In the genomic region with DNA sequence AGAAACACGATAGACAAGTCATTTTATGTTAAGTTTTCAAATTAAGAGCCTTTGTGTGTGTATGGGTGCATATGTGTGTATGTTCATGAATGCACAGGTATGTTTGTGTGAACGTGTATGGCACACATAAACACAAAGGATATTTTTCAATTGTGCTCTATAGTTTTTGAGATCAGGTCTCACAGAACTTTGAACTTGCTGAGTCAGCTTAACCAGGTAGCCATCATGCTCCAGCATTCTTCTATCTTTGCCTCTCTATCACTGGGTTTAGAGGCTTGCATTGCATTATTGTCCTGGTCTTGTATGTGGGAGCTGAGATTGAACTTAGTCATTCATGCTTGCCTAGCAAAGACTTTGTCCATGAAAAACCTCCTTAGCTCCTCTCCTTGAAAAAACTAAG, we compare ENCODE assay signal across 16 mouse cellular contexts.
"Had no signal": no experiment of that assay in that cellular context is flagged by ENCODE, and none has a peak within 500 bp of the region (broad histone marks: within the 10 kb centered on the region; RNA-seq: fewer than 3 reads in every experiment).

No protein-coding gene starts in this region.

- DNase-seq: retina, postnatal 1 day; right cerebral cortex, adult 18-20 months; right cerebral cortex, postnatal 14 days; right cerebral cortex, postnatal 25 days; right cerebral cortex, postnatal 4 days; spleen, adult 18-20 months; thymus, adult 18-20 months; thymus, adult 2 months; thymus, postnatal 14 days; thymus, postnatal 25 days; thymus, postnatal 36 days; thymus, postnatal 4 days had no signal

- H3K36me3 ChIP-seq: neural tube, embryonic 13.5 days; neural tube, embryonic 15.5 days; stomach, embryonic 15.5 days had no signal

- H3K27me3 ChIP-seq: neural tube, embryonic 13.5 days; neural tube, embryonic 15.5 days; stomach, embryonic 15.5 days had no signal

- H3K4me3 ChIP-seq: neural tube, embryonic 13.5 days; neural tube, embryonic 15.5 days; stomach, embryonic 15.5 days had no signal

- H3K4me1 ChIP-seq: neural tube, embryonic 13.5 days; neural tube, embryonic 15.5 days; stomach, embryonic 15.5 days had no signal

- H3K27ac ChIP-seq: neural tube, embryonic 13.5 days; neural tube, embryonic 15.5 days; stomach, embryonic 15.5 days; stomach, postnatal 0 days had no signal

- H3K9ac ChIP-seq: neural tube, embryonic 13.5 days; neural tube, embryonic 15.5 days; stomach, embryonic 15.5 days had no signal

- H3K9me3 ChIP-seq: neural tube, embryonic 13.5 days; neural tube, embryonic 15.5 days; stomach, embryonic 15.5 days had no signal

- H3K4me2 ChIP-seq: neural tube, embryonic 13.5 days; neural tube, embryonic 15.5 days; stomach, embryonic 15.5 days had no signal
